Mouse (Mus musculus): Measurements from ENCODE around the gene Cenpx. TPM values are rescaled to one million over a fixed set of nuclear protein-coding genes. Genes with fewer than 3 reads are reported as not detected.

Cenpx gene
- polyA plus RNA-seq, 1 experiment from 2014 or later, result 151 TPM

DNA sequence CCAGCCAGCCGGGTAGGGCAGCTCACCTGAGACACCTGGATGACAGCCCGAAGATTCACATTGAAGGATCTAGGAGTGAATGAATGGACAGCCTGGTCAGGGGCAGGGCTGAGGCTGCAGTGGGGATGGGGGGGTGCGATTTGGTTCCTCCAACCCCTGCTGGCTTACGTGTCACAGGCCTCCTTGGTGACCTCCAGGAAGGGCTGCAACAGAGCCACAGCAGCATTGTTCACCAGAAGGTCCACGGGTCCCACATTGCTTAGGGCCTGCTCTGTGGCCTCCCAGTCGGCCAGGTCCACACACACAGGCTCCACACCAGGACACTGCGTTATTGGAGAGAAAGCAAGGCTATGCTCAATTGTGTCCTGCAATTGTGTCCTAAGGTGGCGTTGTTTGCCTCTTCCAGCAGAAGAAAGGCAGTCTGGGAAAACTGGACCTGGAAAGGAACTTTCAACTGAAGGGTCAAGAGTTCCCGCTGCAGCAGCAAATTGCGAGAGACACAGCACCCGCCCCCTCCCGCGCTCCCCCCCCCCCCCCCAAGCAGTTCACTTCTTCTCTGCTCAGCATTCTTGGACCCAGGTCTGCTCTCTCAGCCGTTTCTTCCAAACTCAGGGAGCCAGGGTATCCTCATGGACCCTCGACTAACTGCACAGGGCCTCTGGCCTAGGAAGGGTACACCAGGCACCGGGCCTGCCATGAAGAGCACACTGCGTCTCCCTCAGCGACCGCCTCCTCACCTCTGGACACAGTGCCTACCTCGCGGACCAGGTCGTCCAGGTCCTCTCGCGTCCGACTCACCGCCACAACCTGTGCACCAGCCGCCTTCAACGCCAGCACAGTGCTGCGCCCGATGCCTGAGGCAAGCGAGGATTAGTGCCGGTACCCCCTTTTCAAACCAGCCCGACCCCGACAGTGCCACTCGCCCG is 13.0 kb upstream of the Cenpx start:
- H3K4me1 ChIP-seq (ENCODE audit: insufficient read depth, low read length), result peaks cover 20% of the 10 kb centered on the region
- 19% methylated on average over 33 of the region's 36 CpGs for WGBS
- H3K36me3 ChIP-seq (ENCODE audit: insufficient read depth, low read length), result no peaks in the 10 kb centered on the region
- peak overlapping the region; percentile 72 for H3K4me3 ChIP-seq (ENCODE audit: low read length)
- H3K9me3 ChIP-seq (ENCODE audit: low read length), result no peaks in the 10 kb centered on the region
- H3K4me2 ChIP-seq (replicated peaks; ENCODE audit: low read depth, low read length), result peak overlapping the region; percentile 92
- H3K27ac ChIP-seq (ENCODE audit: low read length), result peak overlapping the region; percentile 61; the same call in 1 of the 2 replicates
- H3K9ac ChIP-seq (replicated peaks; ENCODE audit: low read length), result peak overlapping the region; percentile 68
- H3K27me3 ChIP-seq (ENCODE audit: insufficient read depth, low read length), result peaks cover 6% of the 10 kb centered on the region; the same call in 1 of the 2 replicates
- peak; percentile 62 for ATAC-seq (ENCODE audit: low FRiP score, low TSS enrichment)

DNA sequence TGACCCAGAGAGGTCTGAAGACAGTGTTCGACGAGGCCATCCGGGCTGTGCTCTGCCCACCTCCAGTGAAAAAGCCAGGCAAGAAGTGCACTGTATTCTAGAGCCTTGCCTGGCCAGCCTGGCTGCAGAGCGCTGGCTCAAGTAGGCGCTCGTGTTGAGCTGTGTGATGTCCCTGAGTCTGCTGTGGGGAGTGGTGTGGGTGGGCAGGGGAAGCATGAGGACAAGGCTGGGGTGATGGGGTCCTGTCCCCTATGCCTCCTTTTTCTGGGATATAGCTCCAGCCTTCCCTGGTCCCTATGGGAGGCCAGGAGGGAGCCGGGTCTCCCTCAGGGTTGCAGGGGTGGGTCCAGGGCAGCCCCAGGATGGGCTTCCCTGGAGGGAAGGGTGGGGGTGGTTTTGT is 10.0 kb upstream of the Cenpx start:
- Histone ChIP-seq H3K4me2 (replicated peaks; ENCODE audit: low read depth, low read length) (no peak overlapping the region), H3K36me3 (ENCODE audit: insufficient read depth, low read length) (peaks cover 5% of the 10 kb centered on the region; the same call in 1 of the 2 replicates), H3K27me3 (ENCODE audit: insufficient read depth, low read length) (peaks cover 6% of the 10 kb centered on the region; the same call in 1 of the 2 replicates), H3K9me3 (ENCODE audit: low read length) (no peaks in the 10 kb centered on the region), H3K27ac (ENCODE audit: low read length) (no peak overlapping the region), H3K9ac (replicated peaks; ENCODE audit: low read length) (no peak overlapping the region), H3K4me1 (ENCODE audit: insufficient read depth, low read length) (peaks cover 25% of the 10 kb centered on the region), H3K4me3 (ENCODE audit: low read length) (no peak overlapping the region)
- WGBS, result 89% methylated on average over 7 of the region's 7 CpGs
- ATAC-seq (ENCODE audit: low FRiP score, low TSS enrichment), result no peak

- Histone ChIP-seq H3K4me2 (replicated peaks; ENCODE audit: low read depth, low read length) (no peak overlapping the region), H3K4me3 (ENCODE audit: low read length) (no peak overlapping the region)
These were observed 9.3 kb upstream of the Cenpx start for GRCm38 (mm10) chr11:120722761-120723382.

DNA sequence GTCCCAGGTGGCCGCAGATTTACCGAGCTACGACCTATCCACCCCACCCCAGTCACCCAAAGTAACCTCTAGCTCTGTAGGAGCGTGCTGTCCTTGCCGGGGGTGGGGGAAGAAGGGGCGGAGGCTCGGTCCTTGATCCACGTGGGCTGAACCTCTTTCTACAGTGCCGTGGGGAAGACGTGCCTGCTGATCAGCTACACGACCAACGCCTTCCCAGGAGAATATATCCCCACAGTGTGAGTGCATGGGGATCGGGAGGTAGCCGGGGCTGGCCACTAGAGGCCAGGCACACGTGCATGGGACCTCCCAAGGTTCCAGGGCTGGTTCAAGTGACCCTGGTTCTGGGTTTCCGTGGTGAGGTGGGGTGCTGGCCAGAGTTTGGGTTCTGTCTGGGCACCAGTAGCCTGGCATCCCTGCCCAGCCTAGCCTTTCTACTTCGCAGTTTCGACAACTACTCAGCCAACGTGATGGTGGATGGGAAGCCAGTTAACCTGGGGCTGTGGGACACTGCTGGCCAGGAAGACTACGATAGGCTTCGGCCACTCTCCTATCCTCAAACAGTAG is 8.6 kb upstream of the Cenpx start:
- Histone ChIP-seq H3K36me3 (ENCODE audit: insufficient read depth, low read length) (peaks cover 18% of the 10 kb centered on the region), H3K27me3 (ENCODE audit: insufficient read depth, low read length) (peaks cover 6% of the 10 kb centered on the region; the same call in 1 of the 2 replicates), H3K9me3 (ENCODE audit: low read length) (no peaks in the 10 kb centered on the region), H3K4me2 (replicated peaks; ENCODE audit: low read depth, low read length) (peak overlapping the region; percentile 98), H3K9ac (replicated peaks; ENCODE audit: low read length) (peak overlapping the region; percentile 83), H3K4me3 (ENCODE audit: low read length) (peak overlapping the region; percentile 68), H3K27ac (ENCODE audit: low read length) (no peak overlapping the region), H3K4me1 (ENCODE audit: insufficient read depth, low read length) (peaks cover 25% of the 10 kb centered on the region)
- no peak; the same call in 1 of the 2 replicates for ATAC-seq (ENCODE audit: low FRiP score, low TSS enrichment)
- WGBS, result 21% methylated on average over 21 of the region's 21 CpGs

More at GRCm38 (mm10) chr11:120722761-120723382, 9.3 kb upstream of the Cenpx start:
- Histone ChIP-seq H3K27me3 (ENCODE audit: insufficient read depth, low read length) (peaks cover 6% of the 10 kb centered on the region; the same call in 1 of the 2 replicates), H3K36me3 (ENCODE audit: insufficient read depth, low read length) (peaks cover 11% of the 10 kb centered on the region; the same call in 1 of the 2 replicates), H3K9ac (replicated peaks; ENCODE audit: low read length) (no peak overlapping the region), H3K27ac (ENCODE audit: low read length) (no peak overlapping the region), H3K9me3 (ENCODE audit: low read length) (no peaks in the 10 kb centered on the region), H3K4me1 (ENCODE audit: insufficient read depth, low read length) (peaks cover 25% of the 10 kb centered on the region)
- WGBS, result 86% methylated on average over 11 of the region's 11 CpGs
- no peak for ATAC-seq (ENCODE audit: low FRiP score, low TSS enrichment)

DNA sequence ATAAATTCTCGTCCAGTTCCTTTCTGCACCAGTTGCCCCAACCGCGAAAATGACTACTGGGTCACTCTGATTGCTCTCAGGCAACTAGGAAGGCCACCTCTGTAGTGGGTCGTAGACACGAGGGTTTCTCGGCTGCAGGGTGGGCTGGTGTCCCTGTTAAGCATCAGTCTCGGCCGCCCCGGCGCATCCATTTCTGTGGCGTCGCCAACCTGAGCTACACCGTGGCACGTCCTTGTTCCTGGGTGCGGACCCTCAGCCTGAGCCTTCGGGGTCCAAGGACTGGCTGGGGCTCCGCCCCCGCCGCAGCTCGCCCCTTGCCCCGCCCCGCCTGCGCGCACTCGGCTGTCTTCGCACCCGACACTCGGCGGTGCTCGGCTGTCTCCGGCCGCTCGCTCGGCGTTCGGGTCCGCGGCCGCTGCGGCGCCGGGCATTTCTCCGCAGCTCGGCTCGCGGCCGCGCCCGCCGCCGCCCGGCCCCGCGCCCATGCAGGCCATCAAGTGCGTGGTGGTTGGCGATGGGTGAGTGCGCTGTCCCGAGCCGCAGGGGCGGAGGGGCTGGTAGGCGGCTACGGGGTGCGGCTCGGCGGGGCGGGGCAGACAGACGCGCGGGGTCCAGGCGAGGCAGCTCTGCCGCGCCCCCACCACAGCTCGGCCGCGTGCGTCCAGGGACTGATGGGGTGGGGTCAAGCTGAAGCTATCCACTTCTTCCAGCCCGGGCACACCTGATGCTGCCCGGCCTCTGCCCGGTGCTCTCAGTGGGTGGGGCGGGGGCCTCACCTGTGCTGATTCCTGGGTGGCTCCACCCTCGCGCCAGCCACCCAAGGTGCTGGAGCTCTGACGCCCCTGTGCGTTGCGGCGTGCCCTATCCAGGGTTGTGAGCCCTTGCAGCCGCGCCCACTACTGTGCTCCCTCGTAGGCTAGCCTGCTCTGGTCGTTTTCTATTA is 7.9 kb upstream of the Cenpx start, which contains the start of gene Rac3:
TSS of gene Rac3 (plus strand) at position 347 of the 943 bp plus-strand sequence.
- H3K4me1 ChIP-seq (ENCODE audit: insufficient read depth, low read length), result peaks cover 21% of the 10 kb centered on the region
- under 1% methylated on average over 85 of the region's 90 CpGs for WGBS
- H3K4me2 ChIP-seq (replicated peaks; ENCODE audit: low read depth, low read length), result peak within 1 kb of the TSS; percentile 98
- H3K27ac ChIP-seq (ENCODE audit: low read length), result no peak within 1 kb of the TSS
- H3K9me3 ChIP-seq (ENCODE audit: low read length), result no peaks in the 10 kb centered on the region
- ATAC-seq (ENCODE audit: low FRiP score, low TSS enrichment), result peak; percentile 80
- peak within 1 kb of the TSS; percentile 83 for H3K9ac ChIP-seq (replicated peaks; ENCODE audit: low read length)
- H3K4me3 ChIP-seq (ENCODE audit: low read length), result peak within 1 kb of the TSS; percentile 68
- peaks cover 23% of the 10 kb centered on the region for H3K36me3 ChIP-seq (ENCODE audit: insufficient read depth, low read length)
- H3K27me3 ChIP-seq (ENCODE audit: insufficient read depth, low read length), result peaks cover 6% of the 10 kb centered on the region; the same call in 1 of the 2 replicates

DNA sequence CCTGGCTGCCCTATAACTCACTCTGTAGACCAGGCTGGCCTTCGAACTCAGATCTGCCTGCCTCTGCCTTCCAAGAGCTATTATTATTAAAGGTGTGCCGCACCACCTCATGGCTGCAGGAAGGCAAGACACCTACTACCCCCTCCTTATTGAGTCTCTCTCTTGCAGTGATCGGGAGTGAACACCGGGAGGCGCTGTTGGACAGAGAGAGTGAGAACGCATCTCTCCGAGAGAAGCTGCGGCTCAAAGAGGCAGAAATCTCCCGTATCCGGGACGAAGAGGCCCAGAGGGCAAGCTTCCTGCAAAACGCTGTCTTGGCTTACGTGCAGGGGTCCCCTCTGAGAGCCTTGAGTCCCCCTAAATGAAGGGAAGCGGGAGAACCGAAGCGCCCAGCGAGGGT is 6.9 kb upstream of the Cenpx start:
- peaks cover 23% of the 10 kb centered on the region for H3K36me3 ChIP-seq (ENCODE audit: insufficient read depth, low read length)
- 14% methylated on average over 17 of the region's 17 CpGs for WGBS
- ATAC-seq (ENCODE audit: low FRiP score, low TSS enrichment), result peak; percentile 10; the same call in 1 of the 2 replicates

GRCm38 (mm10) chr11:120719841-120720376 is 6.4 kb upstream of the Cenpx start:
- no peak overlapping the region for H3K4me2 ChIP-seq (replicated peaks; ENCODE audit: low read depth, low read length)
- no peak overlapping the region for H3K4me3 ChIP-seq (ENCODE audit: low read length)
- H3K4me1 ChIP-seq (ENCODE audit: insufficient read depth, low read length), result peaks cover 20% of the 10 kb centered on the region
- no peak overlapping the region for H3K9ac ChIP-seq (replicated peaks; ENCODE audit: low read length)
- WGBS, result 88% methylated on average over 13 of the region's 13 CpGs
- H3K27ac ChIP-seq (ENCODE audit: low read length), result no peak overlapping the region
- H3K9me3 ChIP-seq (ENCODE audit: low read length), result no peaks in the 10 kb centered on the region
- H3K36me3 ChIP-seq (ENCODE audit: insufficient read depth, low read length), result peaks cover 23% of the 10 kb centered on the region
- H3K27me3 ChIP-seq (ENCODE audit: insufficient read depth, low read length), result peaks cover 6% of the 10 kb centered on the region; the same call in 1 of the 2 replicates
- ATAC-seq (ENCODE audit: low FRiP score, low TSS enrichment), result no peak

More for the DNA sequence above, 6.9 kb upstream of the Cenpx start:
- peak overlapping the region; percentile 98 for H3K4me2 ChIP-seq (replicated peaks; ENCODE audit: low read depth, low read length)
- H3K4me3 ChIP-seq (ENCODE audit: low read length), result peak overlapping the region; percentile 68
- H3K9ac ChIP-seq (replicated peaks; ENCODE audit: low read length), result peak overlapping the region; percentile 83
- H3K9me3 ChIP-seq (ENCODE audit: low read length), result no peaks in the 10 kb centered on the region
- H3K27me3 ChIP-seq (ENCODE audit: insufficient read depth, low read length), result peaks cover 6% of the 10 kb centered on the region; the same call in 1 of the 2 replicates
- peaks cover 18% of the 10 kb centered on the region for H3K4me1 ChIP-seq (ENCODE audit: insufficient read depth, low read length)
- H3K27ac ChIP-seq (ENCODE audit: low read length), result no peak overlapping the region

GRCm38 (mm10) chr11:120719242-120719641 is 5.7 kb upstream of the Cenpx start:
- 86% methylated on average over 9 of the region's 9 CpGs for WGBS
- ATAC-seq (ENCODE audit: low FRiP score, low TSS enrichment), result no peak
- no peak overlapping the region for H3K27ac ChIP-seq (ENCODE audit: low read length)

More at GRCm38 (mm10) chr11:120719242-120719641, 5.7 kb upstream of the Cenpx start:
- Histone ChIP-seq H3K9ac (replicated peaks; ENCODE audit: low read length) (no peak overlapping the region), H3K4me1 (ENCODE audit: insufficient read depth, low read length) (peaks cover 27% of the 10 kb centered on the region), H3K4me3 (ENCODE audit: low read length) (no peak overlapping the region), H3K36me3 (ENCODE audit: insufficient read depth, low read length) (peaks cover 23% of the 10 kb centered on the region), H3K9me3 (ENCODE audit: low read length) (no peaks in the 10 kb centered on the region), H3K4me2 (replicated peaks; ENCODE audit: low read depth, low read length) (no peak overlapping the region), H3K27me3 (ENCODE audit: insufficient read depth, low read length) (peaks cover 6% of the 10 kb centered on the region; the same call in 1 of the 2 replicates)

Data from kidney, embryonic 16.5 days (tissue).